Mouse (Mus musculus): ENCODE measurements around the gene Rtn1.
A peak's percentile ranks its signal among the peaks of the same experiment; 100 is the strongest.

The Rtn1 gene

DNA sequence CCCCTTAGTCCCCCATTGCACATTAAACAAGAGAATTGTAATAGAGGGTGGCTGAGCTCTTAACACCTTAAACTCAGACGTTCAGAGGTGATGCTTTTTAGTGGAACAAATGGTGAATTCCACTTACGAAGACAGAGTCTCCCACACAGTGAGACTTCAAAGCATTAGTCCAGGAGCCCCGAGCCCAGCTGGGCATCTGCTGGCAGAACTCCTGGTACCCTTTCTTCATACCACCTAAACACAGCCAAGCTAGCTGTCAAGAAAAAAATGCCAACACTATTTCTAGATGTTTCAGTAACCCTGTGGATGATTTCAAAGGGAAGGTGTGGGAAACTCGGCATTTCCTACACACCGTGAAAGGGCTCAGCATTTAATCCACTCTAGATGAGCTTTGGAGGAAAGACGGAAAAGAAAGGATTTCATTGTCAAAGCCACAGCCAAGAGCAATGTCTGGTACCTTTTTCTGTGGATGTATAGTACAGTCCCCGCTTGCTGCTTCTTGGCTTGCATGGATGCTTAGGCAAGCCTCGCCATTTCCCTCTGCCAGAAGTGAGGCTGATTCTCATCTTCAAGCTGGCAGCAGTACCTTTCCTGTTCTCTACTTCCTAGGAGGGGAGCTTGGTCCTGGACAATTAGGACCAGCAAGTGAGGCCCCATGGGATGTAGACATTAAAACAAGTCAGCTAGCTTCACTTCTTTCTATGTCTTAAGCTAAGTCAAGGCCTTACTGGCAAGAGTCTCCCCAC lies 179.2 kb downstream of the Rtn1 start:
- DNase-seq (ENCODE audit: low spot score) = no peak

DNA sequence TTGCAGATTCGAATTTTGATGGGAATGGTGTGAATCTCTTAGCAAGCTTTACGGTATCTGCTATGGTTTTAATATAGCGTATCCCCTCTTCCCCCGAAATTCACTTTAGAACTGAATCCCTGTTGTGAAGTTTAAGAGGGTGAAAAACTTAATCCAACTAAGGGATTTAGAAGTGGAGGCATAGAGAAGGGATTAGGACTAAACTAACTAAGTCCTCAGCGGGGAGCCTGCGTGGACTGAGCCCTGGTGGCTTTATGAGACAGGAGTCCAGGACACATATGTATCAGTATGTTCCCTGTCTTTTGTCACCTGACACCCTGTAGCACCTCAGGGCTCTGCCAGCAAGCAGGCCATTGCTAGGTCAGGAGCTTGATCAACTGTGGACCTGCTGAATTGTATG lies 181.1 kb downstream of the Rtn1 start:
- no peak for DNase-seq (ENCODE audit: low spot score)

GRCm38 (mm10) chr12:72225371-72225770 lies 183.5 kb downstream of the Rtn1 start:
- DNase-seq (ENCODE audit: low spot score) = no peak

DNA sequence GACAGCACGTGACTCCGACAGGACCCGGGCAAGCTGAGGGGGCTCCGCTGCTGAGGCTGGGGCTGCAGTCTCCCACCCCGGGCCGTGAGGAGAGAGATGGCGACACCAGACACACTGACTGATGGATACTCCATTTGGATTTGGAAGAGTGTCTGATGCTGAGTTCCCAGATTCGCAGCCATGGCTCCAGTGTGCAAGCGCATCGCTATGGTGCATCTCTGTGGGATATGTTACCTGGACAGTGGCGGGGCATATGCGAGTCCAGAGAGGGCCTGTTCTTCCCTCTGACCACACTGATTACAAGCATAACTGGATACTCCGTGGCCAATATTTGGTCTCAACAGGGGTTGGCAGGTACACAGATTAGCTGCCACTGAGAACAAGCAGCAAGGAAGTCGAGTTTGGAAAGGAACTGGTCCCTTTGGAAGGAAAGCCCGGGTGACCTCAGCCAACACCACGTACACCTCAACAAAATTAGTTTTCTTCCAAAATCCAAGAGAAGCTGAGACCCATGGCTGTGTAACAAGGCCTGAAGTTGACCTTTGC lies 185.2 kb downstream of the Rtn1 start:
- DNase-seq (ENCODE audit: low spot score) = no peak

DNA sequence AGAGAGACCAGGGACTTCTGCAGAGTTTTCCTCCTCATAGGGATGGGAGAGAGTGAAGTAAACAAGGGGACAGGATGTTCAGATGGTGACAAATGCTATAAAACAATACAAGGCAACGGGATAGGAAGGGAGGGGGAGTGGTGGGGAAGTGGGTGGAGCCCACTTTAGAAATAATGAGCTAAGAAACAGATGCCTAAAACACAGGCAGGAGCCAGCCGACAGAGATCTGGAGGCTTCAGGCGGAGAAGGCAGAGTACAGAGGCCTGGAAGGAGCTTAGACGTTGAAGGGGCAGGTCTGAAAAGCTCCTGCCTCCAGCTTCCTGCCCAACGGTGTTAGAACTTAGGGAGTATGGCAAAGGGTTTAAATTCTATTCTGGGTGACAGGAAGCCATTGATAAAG lies 195.3 kb downstream of the Rtn1 start:
- DNase-seq (ENCODE audit: low spot score) = no peak

- no peak for DNase-seq (ENCODE audit: low spot score)
Observed at GRCm38 (mm10) chr12:72200828-72201227, 208.0 kb downstream of the Rtn1 start.

DNA sequence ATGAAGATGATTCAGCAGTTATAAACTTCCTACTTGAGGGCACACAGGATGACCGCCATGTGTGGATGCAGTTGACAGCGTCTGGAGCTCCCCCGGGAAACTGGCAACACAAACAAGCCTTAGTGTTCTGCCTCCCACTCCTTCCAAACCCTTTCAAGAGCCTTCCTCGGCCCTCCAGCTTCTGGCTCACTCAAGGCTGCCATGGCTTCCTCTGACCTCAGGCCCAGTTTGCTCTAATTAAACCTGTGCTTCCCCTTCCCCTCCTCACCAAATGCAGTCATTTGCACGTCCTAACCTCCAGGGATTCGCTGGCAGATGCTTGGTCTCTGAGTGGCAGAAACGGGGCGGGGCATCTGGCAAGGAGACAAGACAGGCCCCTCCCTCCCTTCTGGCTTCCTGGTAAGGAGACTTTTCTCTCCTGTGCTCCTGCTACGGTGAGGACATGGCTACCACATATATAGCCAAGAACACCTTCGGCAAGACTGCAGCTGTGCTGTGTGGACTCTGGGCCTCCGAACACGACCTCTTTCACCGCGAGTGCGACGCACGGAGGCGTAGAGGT lies 210.8 kb downstream of the Rtn1 start:
- DNase-seq (ENCODE audit: low spot score) = peak; percentile 18

- DNase-seq (ENCODE audit: low spot score) = no peak
Observed at GRCm38 (mm10) chr12:72197434-72197833, 211.4 kb downstream of the Rtn1 start.

GRCm38 (mm10) chr12:72184929-72185328 lies 223.9 kb downstream of the Rtn1 start, which contains the start of gene Ccdc175:
TSS of gene Ccdc175 (minus strand) at chr12:72185029.
- DNase-seq (ENCODE audit: low spot score) = no peak

DNA sequence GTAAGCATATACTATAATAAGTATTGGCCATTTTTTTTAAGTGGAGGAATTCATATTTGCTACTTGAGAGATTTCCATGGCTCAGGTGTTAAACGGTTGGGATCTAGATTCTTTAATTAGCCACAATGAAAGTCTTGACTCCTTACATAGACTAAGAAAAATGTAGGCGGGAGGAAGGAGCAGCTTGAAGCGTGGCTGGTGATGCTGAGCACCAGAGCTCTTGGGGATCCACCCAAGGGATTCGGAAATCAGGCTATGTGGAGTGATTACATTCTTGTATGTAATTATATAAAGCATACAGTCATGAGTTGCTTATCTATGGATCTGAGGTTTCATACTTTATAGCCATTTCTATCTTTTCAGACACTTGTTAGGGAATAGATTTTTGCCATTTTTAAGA lies 229.3 kb downstream of the Rtn1 start:
- no peak for DNase-seq (ENCODE audit: low spot score)

GRCm38 (mm10) chr12:72178322-72178721 lies 230.5 kb downstream of the Rtn1 start:
- DNase-seq (ENCODE audit: low spot score) = no peak
